Mouse (Mus musculus) stomach, embryonic 14.5 days (tissue): ENCODE data around the gene Pde4b. TPM values are rescaled to one million over a fixed set of nuclear protein-coding genes. Genes with fewer than 3 reads are reported as not detected.

Experiments
- ATAC-seq: fragments of 200-750 bp; cut with Nextera tagmentation; 2 replicates; pipeline ENCODE4 v1.8.0; 2017; ENCODE audit warnings: low read depth, moderate TSS enrichment; ENCODE audit not compliant: insufficient number of reproducible peaks, insufficient read depth, low FRiP score
- H3K27ac ChIP-seq: fragments of 300-500 bp; sonication (generic); 2 replicates; pipeline ENCODE4 v1.5.1; 2014; ENCODE audit warnings: mild to moderate bottlenecking, low read length, moderate library complexity, mixed read lengths
- H3K27me3 ChIP-seq: fragments of 300-500 bp; sonication (generic); 2 replicates; pipeline ENCODE4 v1.6.1; 2014; ENCODE audit warnings: low read length, control low read depth, mixed read lengths; ENCODE audit not compliant: control insufficient read depth, insufficient read depth
- H3K36me3 ChIP-seq: fragments of 300-500 bp; sonication (generic); 2 replicates; pipeline ENCODE4 v1.6.1; 2014; ENCODE audit warnings: mild to moderate bottlenecking, control low read depth, low read length, moderate library complexity, mixed read lengths; ENCODE audit not compliant: control insufficient read depth, insufficient read depth
- H3K4me1 ChIP-seq: fragments of 300-500 bp; sonication (generic); 2 replicates; pipeline ENCODE4 v1.6.1; 2014; ENCODE audit warnings: low read length, control low read depth, mixed read lengths; ENCODE audit not compliant: control insufficient read depth, insufficient read depth
- H3K4me2 ChIP-seq: fragments of 300-500 bp; sonication (generic); replicated peaks from 2 replicates; pipeline ENCODE4 v1.6.1; 2014; ENCODE audit warnings: low read depth, low read length, control low read depth
- H3K4me3 ChIP-seq: fragments of 300-500 bp; sonication (generic); 2 replicates; pipeline ENCODE4 v1.5.1; 2014; ENCODE audit warnings: low read depth, low read length, control low read depth
- H3K9ac ChIP-seq: fragments of 300-500 bp; sonication (generic); replicated peaks from 2 replicates; pipeline ENCODE4 v1.6.1; 2014; ENCODE audit warnings: low read depth, mild to moderate bottlenecking, control low read depth, low read length, moderate library complexity, mixed read lengths
- H3K9me3 ChIP-seq: fragments of 300-500 bp; sonication (generic); 2 replicates; pipeline ENCODE4 v1.6.1; 2016; ENCODE audit warnings: low read depth, low read length, control low read depth; ENCODE audit not compliant: control insufficient read depth
- WGBS: fragments of 180-500 bp; shearing (Covaris S2); extraction: QIAGEN DNeasy Blood & Tissue Kit; methylation state at CpG from one replicate; pipeline ENCODE4 v1.1.7; 2014; 5-methylcytosine and 5-hydroxymethylcytosine counted together
- polyA plus RNA-seq: library from polyadenylated mRNA; unstranded; fragments of >200 nt; fragmentation: Nextera tagmentation; extraction: Ambion mirVana; gene quantifications from 2 replicates; pipeline ENCODE4 v1.2.1, GENCODE M21; 2014

Pde4b gene
- polyA plus RNA-seq, 1 experiment from 2014 or later: 16.5 TPM

- WGBS: 47% methylated on average over 6 of the region's 6 CpGs
- H3K9me3 ChIP-seq: no peaks in the 10 kb centered on the region
- no peak; the same call in 1 of the 2 replicates for ATAC-seq
- 0 out of 2 replicates have a peak, but pooled peaks cover 4% of the 10 kb centered on the region for H3K4me1 ChIP-seq
- H3K27me3 ChIP-seq: no peaks in the 10 kb centered on the region
- no peak overlapping the region for H3K4me3 ChIP-seq
- no peak overlapping the region for H3K4me2 ChIP-seq
- peak overlapping the region; percentile 33; the same call in 1 of the 2 replicates for H3K27ac ChIP-seq
- no peaks in the 10 kb centered on the region for H3K36me3 ChIP-seq
- H3K9ac ChIP-seq: no peak overlapping the region
Observed at GRCm38 (mm10) chr4:102584601-102585265, 497.4 kb downstream of the Pde4b start.

- 0 out of 2 replicates have a peak, but pooled peaks cover 4% of the 10 kb centered on the region for H3K4me1 ChIP-seq
- no peak overlapping the region for H3K9ac ChIP-seq
- no peak overlapping the region for H3K27ac ChIP-seq
- 53% methylated on average over 4 of the region's 4 CpGs for WGBS
- H3K4me2 ChIP-seq: no peak overlapping the region
- no peaks in the 10 kb centered on the region for H3K27me3 ChIP-seq
- ATAC-seq: no peak
- no peaks in the 10 kb centered on the region for H3K36me3 ChIP-seq
- no peaks in the 10 kb centered on the region for H3K9me3 ChIP-seq
- no peak overlapping the region for H3K4me3 ChIP-seq
Observed at GRCm38 (mm10) chr4:102585541-102585940, 498.2 kb downstream of the Pde4b start.

GRCm38 (mm10) chr4:102586787-102587186 lies 499.4 kb downstream of the Pde4b start:
- Histone ChIP-seq H3K4me3 (no peak overlapping the region), H3K9ac (no peak overlapping the region), H3K27ac (no peak overlapping the region), H3K36me3 (no peaks in the 10 kb centered on the region), H3K4me1 (0 out of 2 replicates have a peak, but pooled peaks cover 4% of the 10 kb centered on the region), H3K4me2 (no peak overlapping the region), H3K27me3 (no peaks in the 10 kb centered on the region), H3K9me3 (no peaks in the 10 kb centered on the region)
- ATAC-seq: no peak
- WGBS: 82% methylated on average over 3 of the region's 3 CpGs

- Histone ChIP-seq H3K9me3 (no peaks in the 10 kb centered on the region), H3K4me2 (peak overlapping the region; percentile 47), H3K27ac (no peak overlapping the region), H3K4me3 (peak overlapping the region; percentile 16; the same call in 1 of the 2 replicates), H3K9ac (no peak overlapping the region), H3K4me1 (0 out of 2 replicates have a peak, but pooled peaks cover 4% of the 10 kb centered on the region), H3K36me3 (no peaks in the 10 kb centered on the region), H3K27me3 (no peaks in the 10 kb centered on the region)
- ATAC-seq: no peak
- WGBS: 39% methylated on average over 12 of the region's 12 CpGs
Observed at GRCm38 (mm10) chr4:102588668-102589455, 501.5 kb downstream of the Pde4b start.

GRCm38 (mm10) chr4:102589537-102590031 lies 502.2 kb downstream of the Pde4b start:
- H3K27ac ChIP-seq: no peak overlapping the region
- WGBS: 7% methylated on average over 9 of the region's 9 CpGs

GRCm38 (mm10) chr4:102591798-102592197 lies 504.5 kb downstream of the Pde4b start:
- H3K27ac ChIP-seq: no peak overlapping the region
- H3K9me3 ChIP-seq: no peaks in the 10 kb centered on the region
- H3K27me3 ChIP-seq: no peaks in the 10 kb centered on the region
- no peak overlapping the region for H3K4me3 ChIP-seq
- no peak for ATAC-seq
- 59% methylated on average over 4 of the region's 4 CpGs for WGBS
- H3K4me1 ChIP-seq: no peaks in the 10 kb centered on the region
- no peak overlapping the region for H3K4me2 ChIP-seq
- H3K36me3 ChIP-seq: no peaks in the 10 kb centered on the region; the same call in 1 of the 2 replicates
- no peak overlapping the region for H3K9ac ChIP-seq

More at GRCm38 (mm10) chr4:102589537-102590031, 502.2 kb downstream of the Pde4b start:
- H3K27me3 ChIP-seq: no peaks in the 10 kb centered on the region
- 0 out of 2 replicates have a peak, but pooled peaks cover 4% of the 10 kb centered on the region for H3K4me1 ChIP-seq
- no peaks in the 10 kb centered on the region for H3K36me3 ChIP-seq
- peak overlapping the region; percentile 16 for H3K4me3 ChIP-seq
- no peak overlapping the region for H3K9ac ChIP-seq
- peak overlapping the region; percentile 47 for H3K4me2 ChIP-seq
- 0 out of 2 replicates have a peak, but pooled peaks have one; percentile 28 for ATAC-seq
- H3K9me3 ChIP-seq: no peaks in the 10 kb centered on the region

GRCm38 (mm10) chr4:102592541-102592940 lies 505.2 kb downstream of the Pde4b start:
- H3K4me3 ChIP-seq: no peak overlapping the region
- ATAC-seq: no peak
- WGBS: 90% methylated on average over 2 of the region's 2 CpGs
- no peaks in the 10 kb centered on the region for H3K4me1 ChIP-seq
- H3K27ac ChIP-seq: no peak overlapping the region
- no peak overlapping the region for H3K4me2 ChIP-seq
- no peaks in the 10 kb centered on the region for H3K9me3 ChIP-seq
- H3K36me3 ChIP-seq: no peaks in the 10 kb centered on the region; the same call in 1 of the 2 replicates
- H3K9ac ChIP-seq: no peak overlapping the region
- H3K27me3 ChIP-seq: no peaks in the 10 kb centered on the region

- H3K4me1 ChIP-seq: no peaks in the 10 kb centered on the region
- H3K36me3 ChIP-seq: no peaks in the 10 kb centered on the region; the same call in 1 of the 2 replicates
- no peak overlapping the region for H3K4me2 ChIP-seq
- no peak overlapping the region for H3K4me3 ChIP-seq
- H3K9ac ChIP-seq: no peak overlapping the region
- no peaks in the 10 kb centered on the region for H3K9me3 ChIP-seq
- ATAC-seq: no peak
- H3K27ac ChIP-seq: no peak overlapping the region
- H3K27me3 ChIP-seq: no peaks in the 10 kb centered on the region
- WGBS: 74% methylated on average over 4 of the region's 4 CpGs
Observed at GRCm38 (mm10) chr4:102593631-102594030, 506.3 kb downstream of the Pde4b start.
